Mouse (Mus musculus) CH12.LX (cell line): ENCODE results near the gene Fmn2. TPM values are rescaled to one million over a fixed set of nuclear protein-coding genes. Genes with fewer than 3 reads are reported as not detected.
A peak's percentile ranks its signal among the peaks of the same experiment; 100 is the strongest.

Experiments used
- DNase-seq: peaks from one replicate; pipeline ENCODE4 v3.0.0-alpha.2; 2013; ENCODE audit errors: extremely low read depth
- H3K27ac ChIP-seq: 2 replicates; pipeline ENCODE4 v1.5.1; 2012; ENCODE audit warnings: low read depth, mild to moderate bottlenecking, control low read depth, moderate library complexity; ENCODE audit not compliant: insufficient read depth
- H3K27me3 ChIP-seq: replicated peaks from 2 replicates; pipeline ENCODE3; 2012; ENCODE audit warnings: inconsistent platforms
- H3K36me3 ChIP-seq, 2 experiments: replicated peaks in 1 of 2; 2 replicates each; pipeline versions ENCODE3 to v1.6.1; 2012; ENCODE audit warnings: inconsistent platforms in 1 of 2, low read length in 1 of 2, mild to moderate bottlenecking in 1 of 2, mixed read lengths in 1 of 2, moderate library complexity in 1 of 2; ENCODE audit not compliant: control insufficient read depth in 1 of 2, insufficient read depth in 1 of 2
- H3K4me1 ChIP-seq, 2 experiments: 2 replicates each; pipeline ENCODE4 v1.6.1; 2012; ENCODE audit warnings: inconsistent platforms in 1 of 2, moderate library complexity in 1 of 2; ENCODE audit not compliant: insufficient read depth in 2 of 2, control insufficient read depth in 1 of 2
- H3K4me2 ChIP-seq: 2 replicates; pipeline ENCODE4 v1.6.1; 2012; ENCODE audit warnings: low read depth, mild to moderate bottlenecking, control low read depth; ENCODE audit not compliant: poor library complexity, insufficient read depth, severe bottlenecking
- H3K4me3 ChIP-seq, 3 experiments: fragments of 150-350 bp in 1 of 3; sonication (generic) in 1 of 3; replicated peaks in 1 of 3; 2 replicates each; pipeline versions ENCODE3 to v1.5.1; 2011 to 2012; ENCODE audit warnings: low read depth in 2 of 3, low read length in 2 of 3, mild to moderate bottlenecking in 2 of 3, moderate library complexity in 2 of 3, control low read depth in 1 of 3, improper control_type of control experiment in 1 of 3, inconsistent platforms in 1 of 3, mixed read lengths in 1 of 3; ENCODE audit not compliant: poor library complexity in 1 of 3
- H3K79me2 ChIP-seq: replicated peaks from 2 replicates; pipeline ENCODE4 v1.6.1; 2012; ENCODE audit warnings: mild to moderate bottlenecking, moderate library complexity; ENCODE audit not compliant: control insufficient read depth, poor library complexity, insufficient read depth, severe bottlenecking; ENCODE audit errors: extremely low read depth
- H3K9ac ChIP-seq: 2 replicates; pipeline ENCODE4 v1.6.1; 2012; ENCODE audit warnings: low read depth, mild to moderate bottlenecking, control low read depth, moderate library complexity; ENCODE audit not compliant: insufficient read depth
- H3K9me3 ChIP-seq: replicated peaks from 2 replicates; pipeline ENCODE3; 2012; ENCODE audit warnings: low read length, inconsistent platforms, mixed read lengths
- BHLHE40 ChIP-seq: IDR thresholded peaks from 2 replicates; pipeline ENCODE4 v1.6.1; 2011; ENCODE audit warnings: mild to moderate bottlenecking, low read depth, low read length, improper control_type of control experiment
- E2F4 ChIP-seq: IDR thresholded peaks from 2 replicates; pipeline ENCODE4 v1.6.1; 2011; ENCODE audit warnings: low read depth, low read length, improper control_type of control experiment; ENCODE audit not compliant: insufficient replicate concordance
- ELF1 ChIP-seq: IDR thresholded peaks from 2 replicates; pipeline ENCODE4 v1.6.1; 2014; ENCODE audit warnings: low read depth, mild to moderate bottlenecking, inconsistent platforms, low read length, improper control_type of control experiment
- HCFC1 ChIP-seq: IDR thresholded peaks from 2 replicates; pipeline ENCODE4 v1.6.1; 2012; ENCODE audit warnings: low read depth, mild to moderate bottlenecking, inconsistent platforms, low read length, improper control_type of control experiment
- MAX ChIP-seq: IDR thresholded peaks from 2 replicates; pipeline ENCODE4 v1.6.1; 2011; ENCODE audit warnings: low read length, improper control_type of control experiment
- POLR2AphosphoS2 ChIP-seq: IDR thresholded peaks from 2 replicates; pipeline ENCODE4 v1.6.1; 2011; ENCODE audit warnings: low read depth, low read length, improper control_type of control experiment
- RCOR1 ChIP-seq: conservative IDR thresholded peaks from 2 replicates; pipeline ENCODE4 v1.6.1; 2012; ENCODE audit warnings: low read depth, mild to moderate bottlenecking, inconsistent platforms, low read length, improper control_type of control experiment
- ZKSCAN1 ChIP-seq: IDR thresholded peaks from 2 replicates; pipeline ENCODE4 v1.6.1; 2012; ENCODE audit warnings: low read depth, inconsistent platforms, low read length, improper control_type of control experiment, borderline replicate concordance
- dilution Hi-C: fragments of 300-500 bp; cut with MboI; formaldehyde crosslinking; loops from 2 replicates; pipeline ENCODE4 v1.14.3; 2020; ENCODE audit warnings: low sequenced_read_pairs; ENCODE audit not compliant: extremely low pct_unique_long_range_greater_than_20kb, extremely low pct_ligation_motif_present
- in situ Hi-C: fragments of 300-500 bp; cut with MboI; formaldehyde crosslinking; loops from 3 replicates; pipeline ENCODE4 v1.14.3; 2019; ENCODE audit warnings: low sequenced_read_pairs, low pct_ligation_motif_present, low pct_unique_long_range_greater_than_20kb, mixed read lengths
- polyA plus RNA-seq: library from polyadenylated mRNA; unstranded; fragments of >175 nt; gene quantifications from 2 replicates; pipeline ENCODE4 v1.2.1, GENCODE M21; 2012; ENCODE audit warnings: low read depth; ENCODE audit not compliant: insufficient read length
- total RNA-seq, 2 experiments: library from RNA; depleted of rRNA; stranded (reverse); fragments of 300-350 nt in 1 of 2; fragments of >200 nt in 1 of 2; gene quantifications; 2 replicates each; pipeline ENCODE4 v1.2.3; 2012 to 2014

The Fmn2 gene
- total and polyA plus RNA-seq, 3 experiments = 0.25 to 1.6 (median 0.51) TPM

DNA sequence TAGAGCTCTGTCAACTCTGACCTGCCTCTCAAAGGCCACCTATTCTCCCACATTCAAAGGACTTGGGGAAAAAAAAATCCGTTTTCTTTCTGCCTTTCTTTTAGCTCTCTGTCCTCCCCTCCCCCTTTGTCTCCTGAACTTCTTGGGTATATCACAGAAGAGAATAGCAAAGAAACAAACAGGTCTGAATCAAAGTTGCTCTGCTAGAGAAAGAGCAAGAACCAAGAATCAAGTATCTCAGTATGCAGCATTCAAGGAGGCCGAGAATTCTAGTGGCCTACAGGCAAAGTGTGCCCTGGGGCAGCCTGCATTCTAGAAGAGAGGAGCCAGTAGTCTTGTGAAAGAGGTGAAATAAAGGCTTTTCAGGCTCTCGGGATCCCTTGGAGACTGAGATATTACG is 1.6 kb upstream of the Fmn2 start:
- dilution Hi-C loops (no loop called here), in situ Hi-C loops (no loop called here)
- H3K4me2 ChIP-seq = no peak overlapping the region
- H3K36me3 ChIP-seq = peaks cover 0 to 3% of the 10 kb centered on the region in 2 experiments
- peaks cover 5 to 14% of the 10 kb centered on the region in 2 experiments; a peak in 3 of 4 replicates for H3K4me1 ChIP-seq
- no peak for DNase-seq
- no peak overlapping the region for H3K4me3 ChIP-seq
- H3K9ac ChIP-seq = no peak overlapping the region
- TF ChIP-seq E2F4 (no peak), BHLHE40 (no peak)
- no peaks in the 10 kb centered on the region for H3K27me3 ChIP-seq
- no peaks in the 10 kb centered on the region for H3K79me2 ChIP-seq
- peaks cover 10% of the 10 kb centered on the region for H3K9me3 ChIP-seq
- no peak overlapping the region for H3K27ac ChIP-seq

- dilution Hi-C loops (no loop called here), in situ Hi-C loops (no loop called here)
- H3K36me3 ChIP-seq = peaks cover 0 to 3% of the 10 kb centered on the region in 2 experiments
- no peak overlapping the region for H3K4me3 ChIP-seq
- H3K27ac ChIP-seq = no peak overlapping the region
- no peak for DNase-seq
- no peak overlapping the region for H3K9ac ChIP-seq
- H3K9me3 ChIP-seq = peaks cover 10% of the 10 kb centered on the region
- TF ChIP-seq ZKSCAN1 (no peak), RCOR1 (no peak), HCFC1 (no peak), ELF1 (no peak), MAX (no peak)
- peak overlapping the region; percentile 99 for H3K4me2 ChIP-seq
- no peaks in the 10 kb centered on the region for H3K27me3 ChIP-seq
- peaks cover 5 to 14% of the 10 kb centered on the region in 2 experiments; a peak in 3 of 4 replicates for H3K4me1 ChIP-seq
- no peaks in the 10 kb centered on the region for H3K79me2 ChIP-seq
These were observed 614 bp upstream of the Fmn2 start for GRCm38 (mm10) chr1:174501011-174501410.

DNA sequence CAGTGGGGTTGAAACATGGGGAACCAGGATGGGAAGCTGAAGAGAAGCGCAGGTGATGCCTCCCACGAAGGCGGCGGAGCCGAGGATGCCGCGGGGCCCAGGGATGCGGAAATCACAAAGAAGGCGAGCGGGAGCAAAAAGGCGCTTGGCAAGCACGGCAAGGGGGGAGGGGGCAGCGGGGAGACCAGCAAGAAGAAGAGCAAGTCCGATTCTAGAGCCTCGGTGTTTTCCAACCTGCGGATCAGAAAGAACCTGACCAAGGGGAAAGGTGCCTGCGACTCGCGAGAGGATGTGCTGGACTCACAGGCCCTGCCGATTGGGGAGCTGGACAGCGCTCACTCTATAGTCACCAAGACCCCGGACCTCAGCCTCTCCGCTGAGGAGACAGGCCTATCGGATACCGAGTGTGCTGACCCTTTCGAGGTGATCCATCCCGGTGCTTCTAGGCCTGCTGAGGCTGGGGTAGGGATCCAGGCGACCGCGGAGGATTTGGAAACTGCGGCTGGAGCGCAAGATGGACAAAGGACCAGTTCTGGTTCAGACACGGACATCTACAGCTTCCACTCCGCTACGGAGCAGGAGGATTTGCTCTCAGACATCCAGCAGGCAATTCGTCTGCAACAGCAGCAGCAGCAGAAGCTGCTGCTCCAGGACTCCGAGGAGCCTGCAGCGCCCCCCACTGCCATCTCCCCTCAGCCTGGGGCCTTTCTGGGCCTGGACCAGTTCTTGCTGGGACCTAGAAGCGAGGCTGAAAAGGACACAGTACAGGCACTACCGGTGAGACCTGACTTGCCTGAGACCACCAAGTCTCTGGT is 613 bp downstream of the Fmn2 start:
- Histone ChIP-seq H3K4me3 (peak overlapping the region in 2 of 3 experiments; percentile 61 to 68), H3K4me2 (peak overlapping the region; percentile 99), H3K36me3 (peaks cover 0 to 3% of the 10 kb centered on the region in 2 experiments), H3K27ac (no peak overlapping the region), H3K79me2 (no peaks in the 10 kb centered on the region), H3K27me3 (no peaks in the 10 kb centered on the region), H3K9me3 (peaks cover 10% of the 10 kb centered on the region), H3K4me1 (peaks cover 5 to 14% of the 10 kb centered on the region in 2 experiments; a peak in 3 of 4 replicates), H3K9ac (peak overlapping the region; percentile 58)
- DNase-seq = no peak
- dilution Hi-C loops (no loop called here), in situ Hi-C loops (no loop called here)
- TF ChIP-seq MAX (0 out of 2 replicates have a peak, but pooled peaks have one; percentile 3), POLR2AphosphoS2 (no peak)
